Mouse (Mus musculus): Measurements from ENCODE around the gene Camk1d. TPM values are rescaled to one million over a fixed set of nuclear protein-coding genes. Genes with fewer than 3 reads are reported as not detected.
"Not testable (repeated sequence)": the region's sequence is repeated elsewhere in the genome, so short reads cannot be mapped to it uniquely, and the experiment has no call there.

The Camk1d gene
- polyA plus RNA-seq, 1 experiment from 2014 or later: 2.0 TPM

DNA sequence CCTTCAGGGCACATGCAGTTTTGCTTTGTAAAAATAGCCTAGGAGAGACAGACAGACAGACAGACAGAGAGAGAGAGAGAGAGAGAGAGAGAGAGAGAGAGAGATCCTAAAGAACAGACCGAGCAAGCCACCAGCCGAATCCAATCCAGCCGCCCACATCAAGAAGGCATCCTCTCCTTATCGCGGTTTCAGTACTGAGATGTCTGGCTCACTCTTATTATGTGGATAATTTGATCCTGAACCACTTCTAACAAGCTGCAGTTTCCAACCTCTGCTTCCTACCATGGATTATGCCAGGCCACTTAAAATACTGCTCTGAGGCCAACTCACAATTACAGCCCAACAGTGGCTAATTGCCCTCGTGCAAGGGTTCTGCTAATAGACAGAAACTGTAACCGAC, 325.9 kb downstream of the Camk1d start:
- ATAC-seq: no peak
- no peaks in the 10 kb centered on the region for H3K9me3 ChIP-seq (ENCODE audit: low read length)
- TF ChIP-seq EP300 (IDR thresholded peaks at IDR 0.05; ENCODE audit: low read depth) (no peak), CTCF (IDR thresholded peaks at IDR 0.05; ENCODE audit: low read depth) (no peak)
- DNase-seq: no peak
- H3K4me3 ChIP-seq (ENCODE audit: low read depth, low read length): no peak overlapping the region
- H3K9ac ChIP-seq (replicated peaks): no peak overlapping the region
- H3K4me1 ChIP-seq (ENCODE audit: insufficient read depth): no peaks in the 10 kb centered on the region; the same call in 1 of the 2 replicates
- H3K36me3 ChIP-seq (replicated peaks; ENCODE audit: insufficient read depth, low read length): no peaks in the 10 kb centered on the region
- H3K27me3 ChIP-seq (ENCODE audit: insufficient read depth, low read length): no peaks in the 10 kb centered on the region
- H3K27ac ChIP-seq (ENCODE audit: low read depth): no peak overlapping the region
- no peak overlapping the region for H3K4me2 ChIP-seq (ENCODE audit: low read depth, low read length)
- 83% methylated on average over 7 of the region's 7 CpGs for WGBS (ENCODE audit: insufficient replicate concordance)

DNA sequence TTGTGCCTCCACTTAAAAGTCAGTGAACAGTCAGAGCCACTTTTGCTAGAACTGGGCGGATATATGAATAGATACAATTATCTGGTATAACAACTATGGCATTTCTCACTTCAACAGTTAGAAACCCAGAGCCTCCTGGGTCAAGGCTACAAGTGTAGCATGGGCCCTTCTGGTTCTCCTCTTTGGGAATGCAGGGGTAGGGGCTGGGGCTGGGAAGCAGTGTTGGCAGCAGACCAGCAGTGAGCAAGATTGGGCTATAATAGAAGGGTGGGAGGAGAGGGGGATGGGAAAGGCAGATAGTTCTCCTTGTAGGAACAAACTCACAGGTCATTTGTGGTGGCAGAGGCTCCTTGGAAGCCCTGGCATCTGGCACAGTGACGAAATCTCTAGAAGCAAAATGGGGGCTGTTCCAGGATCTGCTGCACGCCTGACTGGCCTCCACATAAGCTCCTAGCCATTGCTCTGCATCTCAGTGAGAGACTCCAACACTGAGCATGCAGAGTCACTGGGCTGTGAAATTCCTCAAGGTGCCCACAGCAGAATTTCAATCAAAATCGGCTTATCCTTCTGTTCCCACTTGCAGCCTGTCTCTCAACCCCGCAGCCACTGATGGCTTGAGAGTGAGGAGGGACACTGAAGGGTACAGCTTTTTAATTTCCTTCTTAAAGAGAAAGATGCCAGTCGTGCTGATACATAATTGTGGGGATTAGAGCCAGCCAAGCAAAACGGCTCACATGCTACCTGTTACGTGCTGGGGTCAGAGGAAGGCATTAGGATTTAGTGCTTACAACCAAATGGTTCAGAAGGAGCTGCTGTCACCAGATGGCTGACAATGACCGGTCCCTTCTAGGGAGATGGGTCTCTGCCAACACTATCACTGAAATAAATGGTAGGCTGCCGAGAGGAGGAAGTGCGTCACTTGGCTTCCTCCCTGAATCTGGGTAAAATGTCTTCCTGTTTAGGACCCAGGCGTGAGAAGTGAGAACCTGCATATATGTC, 332.3 kb downstream of the Camk1d start:
- Histone ChIP-seq H3K9me3 (ENCODE audit: low read length) (no peaks in the 10 kb centered on the region), H3K27me3 (ENCODE audit: insufficient read depth, low read length) (no peaks in the 10 kb centered on the region), H3K36me3 (replicated peaks; ENCODE audit: insufficient read depth, low read length) (no peaks in the 10 kb centered on the region), H3K4me1 (ENCODE audit: insufficient read depth) (no peaks in the 10 kb centered on the region), H3K4me2 (ENCODE audit: low read depth, low read length) (no peak overlapping the region), H3K9ac (replicated peaks) (no peak overlapping the region), H3K4me3 (ENCODE audit: low read depth, low read length) (no peak overlapping the region), H3K27ac (ENCODE audit: low read depth) (no peak overlapping the region)
- ATAC-seq (no peak), DNase-seq (no peak)
- TF ChIP-seq EP300 (IDR thresholded peaks at IDR 0.05; ENCODE audit: low read depth): no peak
- TF ChIP-seq CTCF (IDR thresholded peaks at IDR 0.05; ENCODE audit: low read depth): no peak
- 54% methylated on average over 12 of the region's 12 CpGs for WGBS (ENCODE audit: insufficient replicate concordance)

DNA sequence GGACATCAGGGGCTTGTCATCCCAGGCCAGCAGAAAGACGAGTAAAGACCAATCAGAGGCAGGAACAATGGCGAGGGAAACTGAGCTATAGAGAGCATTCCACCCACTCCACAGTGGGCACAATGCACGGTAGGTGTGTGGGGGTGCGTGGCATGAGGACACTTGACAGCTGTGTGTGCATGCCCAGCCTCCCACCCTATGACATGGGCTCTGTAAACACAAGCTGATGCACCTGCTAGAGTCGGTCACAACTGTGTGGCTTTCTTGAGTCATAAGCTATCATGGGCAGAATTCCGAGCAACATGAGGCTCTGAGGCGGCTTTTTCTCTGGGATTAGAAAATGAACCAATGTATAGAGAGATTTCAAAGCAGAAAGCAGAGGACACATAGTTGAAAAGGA, 333.3 kb downstream of the Camk1d start:
- DNase-seq (no peak), ATAC-seq (no peak)
- Histone ChIP-seq H3K4me1 (ENCODE audit: insufficient read depth) (no peaks in the 10 kb centered on the region), H3K4me3 (ENCODE audit: low read depth, low read length) (no peak overlapping the region), H3K36me3 (replicated peaks; ENCODE audit: insufficient read depth, low read length) (no peaks in the 10 kb centered on the region), H3K27ac (ENCODE audit: low read depth) (no peak overlapping the region), H3K9ac (replicated peaks) (no peak overlapping the region), H3K27me3 (ENCODE audit: insufficient read depth, low read length) (no peaks in the 10 kb centered on the region), H3K4me2 (ENCODE audit: low read depth, low read length) (no peak overlapping the region), H3K9me3 (ENCODE audit: low read length) (no peaks in the 10 kb centered on the region)
- TF ChIP-seq CTCF (IDR thresholded peaks at IDR 0.05; ENCODE audit: low read depth) (no peak), EP300 (IDR thresholded peaks at IDR 0.05; ENCODE audit: low read depth) (no peak)
- 79% methylated on average over 7 of the region's 7 CpGs for WGBS (ENCODE audit: insufficient replicate concordance)

DNA sequence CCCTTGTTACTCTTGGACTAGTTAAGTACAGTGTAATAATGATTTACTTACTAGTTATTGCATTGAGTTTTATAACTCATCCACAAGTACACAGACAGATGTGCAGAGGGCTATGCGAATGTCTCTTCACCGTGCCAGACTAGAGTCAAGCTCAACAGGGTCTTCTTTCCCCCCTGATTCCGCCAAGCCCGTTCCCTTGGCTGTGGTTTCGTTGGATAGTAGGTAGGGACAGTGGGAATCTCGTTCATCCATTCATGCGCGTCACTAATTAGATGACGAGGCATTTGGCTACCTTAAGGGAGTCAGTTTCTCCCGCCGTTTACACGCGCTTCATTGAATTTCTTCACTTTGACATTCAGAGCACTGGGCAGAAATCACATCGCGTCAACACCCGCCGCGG, 335.4 kb downstream of the Camk1d start:
- not testable (repeated sequence) for ATAC-seq; H3K9ac ChIP-seq (replicated peaks); H3K4me2 ChIP-seq (ENCODE audit: low read depth, low read length); H3K9me3 ChIP-seq (ENCODE audit: low read length); H3K4me1 ChIP-seq (ENCODE audit: insufficient read depth); H3K36me3 ChIP-seq (replicated peaks; ENCODE audit: insufficient read depth, low read length); H3K4me3 ChIP-seq (ENCODE audit: low read depth, low read length); H3K27ac ChIP-seq (ENCODE audit: low read depth); H3K27me3 ChIP-seq (ENCODE audit: insufficient read depth, low read length)
- 59% methylated on average over 18 of the region's 18 CpGs for WGBS (ENCODE audit: insufficient replicate concordance)
- peak; percentile 54 for DNase-seq

DNA sequence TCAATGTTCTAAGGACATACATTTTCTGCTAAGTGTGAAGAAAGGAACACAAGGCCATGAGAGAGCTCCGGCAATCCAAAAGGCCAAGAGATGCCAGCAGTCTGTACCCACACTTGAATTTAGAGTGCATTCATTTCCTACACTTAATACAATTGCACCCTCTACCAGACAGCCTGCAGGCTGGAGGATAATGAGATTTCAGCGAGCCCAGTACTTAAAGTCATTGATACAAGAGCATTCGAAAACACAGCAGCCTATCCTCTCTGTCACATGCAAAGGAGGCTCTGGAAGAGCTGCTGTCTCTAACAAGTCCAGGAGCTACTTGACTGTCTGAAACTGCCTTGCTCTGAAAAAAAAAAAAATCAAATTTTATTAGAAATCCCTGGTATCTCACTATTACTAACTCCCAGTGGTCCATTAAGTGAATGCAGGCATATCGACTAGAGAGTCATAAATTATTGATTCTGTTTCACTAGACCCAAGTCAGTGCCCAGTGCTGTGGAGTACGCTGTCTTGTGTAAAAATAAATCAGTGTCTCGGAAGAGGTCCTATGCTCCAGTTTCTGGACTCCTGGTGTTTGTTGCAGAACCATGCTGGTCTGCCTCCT, 336.1 kb downstream of the Camk1d start:
- Histone ChIP-seq H3K4me2 (ENCODE audit: low read depth, low read length) (no peak overlapping the region), H3K36me3 (replicated peaks; ENCODE audit: insufficient read depth, low read length) (no peaks in the 10 kb centered on the region), H3K4me3 (ENCODE audit: low read depth, low read length) (no peak overlapping the region), H3K9me3 (ENCODE audit: low read length) (no peaks in the 10 kb centered on the region), H3K4me1 (ENCODE audit: insufficient read depth) (no peaks in the 10 kb centered on the region), H3K27ac (ENCODE audit: low read depth) (no peak overlapping the region), H3K27me3 (ENCODE audit: insufficient read depth, low read length) (no peaks in the 10 kb centered on the region), H3K9ac (replicated peaks) (no peak overlapping the region)
- 74% methylated on average over 6 of the region's 6 CpGs for WGBS (ENCODE audit: insufficient replicate concordance)
- TF ChIP-seq CTCF (IDR thresholded peaks at IDR 0.05; ENCODE audit: low read depth) (no peak), EP300 (IDR thresholded peaks at IDR 0.05; ENCODE audit: low read depth) (no peak)
- no peak for ATAC-seq
- no peak for DNase-seq

DNA sequence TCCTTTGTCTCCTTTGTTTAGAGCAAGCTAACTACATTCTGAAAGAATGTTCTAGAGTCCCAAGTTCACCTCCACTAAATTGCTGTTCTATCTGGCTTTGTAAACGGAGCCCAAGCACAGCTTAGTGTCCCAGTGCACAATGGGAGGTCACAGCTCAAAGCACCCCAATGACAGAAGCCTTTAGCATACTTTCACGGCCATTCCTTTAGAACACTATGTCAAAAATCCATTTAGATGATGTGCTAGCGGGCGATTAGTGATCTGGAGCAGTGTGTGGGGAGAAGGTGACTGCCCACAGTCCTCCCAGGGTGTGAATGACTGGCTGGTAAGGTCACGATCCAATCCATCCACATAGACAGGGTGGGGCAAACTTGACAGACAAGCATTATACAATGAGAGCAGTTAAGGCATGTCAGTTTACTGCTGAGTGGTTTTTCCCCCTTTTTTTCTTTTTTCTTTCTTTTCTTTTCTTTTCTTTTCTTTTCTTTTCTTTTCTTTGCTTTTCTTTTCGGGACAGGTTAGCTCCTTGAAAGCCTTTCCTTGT, 341.4 kb downstream of the Camk1d start:
- no peaks in the 10 kb centered on the region for H3K27me3 ChIP-seq (ENCODE audit: insufficient read depth, low read length)
- no peak for ATAC-seq
- WGBS (ENCODE audit: insufficient replicate concordance): 66% methylated on average over 6 of the region's 6 CpGs
- no peaks in the 10 kb centered on the region for H3K36me3 ChIP-seq (replicated peaks; ENCODE audit: insufficient read depth, low read length)
- no peak overlapping the region for H3K4me3 ChIP-seq (ENCODE audit: low read depth, low read length)
- DNase-seq: no peak
- H3K27ac ChIP-seq (ENCODE audit: low read depth): no peak overlapping the region
- no peak overlapping the region for H3K4me2 ChIP-seq (ENCODE audit: low read depth, low read length)
- TF ChIP-seq CTCF (IDR thresholded peaks at IDR 0.05; ENCODE audit: low read depth) (no peak), EP300 (IDR thresholded peaks at IDR 0.05; ENCODE audit: low read depth) (no peak)
- H3K9me3 ChIP-seq (ENCODE audit: low read length): no peaks in the 10 kb centered on the region
- no peaks in the 10 kb centered on the region for H3K4me1 ChIP-seq (ENCODE audit: insufficient read depth)
- H3K9ac ChIP-seq (replicated peaks): no peak overlapping the region
